ENCODE assay signal across 10 mouse cellular contexts in genomic region chr3:130574652-130575051, GRCm38 (mm10). TPM values are rescaled to one million over a fixed set of nuclear protein-coding genes. Genes with fewer than 3 reads are reported as not detected.
DNase-seq lines count a peak whose midpoint lies in the region; ATAC-seq lines count a peak whose summit lies in the region.
"Had no signal": no experiment of that assay in that cellular context is flagged by ENCODE, and none has a peak within 500 bp of the region (broad histone marks: within the 10 kb centered on the region; RNA-seq: fewer than 3 reads in every experiment).

No protein-coding gene starts in this region.

- H3K9me3 ChIP-seq in forebrain, embryonic 14.5 days (replicated peaks; ENCODE audit: control insufficient read depth, low read length): no peaks in the 10 kb centered on the region
- no peaks in the 10 kb centered on the region for H3K9me3 ChIP-seq in forebrain, embryonic 12.5 days
- no peaks in the 10 kb centered on the region for H3K9me3 ChIP-seq in midbrain, embryonic 14.5 days (ENCODE audit: control insufficient read depth, low read length)
- H3K9me3 ChIP-seq in midbrain, embryonic 10.5 days (replicated peaks): no peaks in the 10 kb centered on the region

- no peak overlapping the region for H3K27ac ChIP-seq in forebrain, embryonic 14.5 days (ENCODE audit: low read depth, low read length)
- no peak overlapping the region for H3K27ac ChIP-seq in forebrain, embryonic 12.5 days
- H3K27ac ChIP-seq in midbrain, embryonic 14.5 days (replicated peaks; ENCODE audit: low read depth, low read length): no peak overlapping the region
- H3K27ac ChIP-seq in midbrain, embryonic 10.5 days (replicated peaks): no peak overlapping the region

- 0 out of 2 replicates have a peak, but pooled peaks have one; percentile 48 for ATAC-seq in forebrain, embryonic 14.5 days
- ATAC-seq in forebrain, embryonic 12.5 days (ENCODE audit: low FRiP score): no peak
- no peak for ATAC-seq in midbrain, embryonic 14.5 days (ENCODE audit: low FRiP score, low TSS enrichment)
- no peak for ATAC-seq in monocyte, adult 5-6 weeks (replicated peaks; ENCODE audit: insufficient number of reproducible peaks, low FRiP score, low TSS enrichment, poor library complexity, severe bottlenecking)

- no peak overlapping the region for H3K4me3 ChIP-seq in forebrain, embryonic 14.5 days (ENCODE audit: low read depth, low read length)
- H3K4me3 ChIP-seq in forebrain, embryonic 12.5 days (replicated peaks): no peak overlapping the region
- H3K4me3 ChIP-seq in midbrain, embryonic 14.5 days (replicated peaks; ENCODE audit: low read depth, low read length): no peak overlapping the region
- no peak overlapping the region for H3K4me3 ChIP-seq in midbrain, embryonic 10.5 days
- H3K4me3 ChIP-seq: myocyte had no signal

- peak; percentile 76 for DNase-seq in forebrain, embryonic 14.5 days (ENCODE audit: low spot score)
- peak; percentile 85 for DNase-seq in midbrain, embryonic 14.5 days
- DNase-seq in midbrain, embryonic 10.5 days (ENCODE audit: low spot score): no peak
- peak; percentile 24 for DNase-seq in c-Kit-positive CD71-positive TER-119-negative erythroid progenitor cells, embryonic 14.5 days (ENCODE audit: low read depth)
- peak; percentile 36 to 66 for DNase-seq in kidney, postnatal 36 days
- peak; percentile 65 for DNase-seq in retina, postnatal 1 day

- no peak overlapping the region for H3K9ac ChIP-seq in forebrain, embryonic 14.5 days (ENCODE audit: low read length)
- H3K9ac ChIP-seq in forebrain, embryonic 12.5 days: no peak overlapping the region
- no peak overlapping the region for H3K9ac ChIP-seq in midbrain, embryonic 14.5 days (replicated peaks; ENCODE audit: low read length)

- H3K4me1 ChIP-seq in forebrain, embryonic 14.5 days (ENCODE audit: control insufficient read depth, insufficient read depth, low read length): no peaks in the 10 kb centered on the region
- no peaks in the 10 kb centered on the region for H3K4me1 ChIP-seq in forebrain, embryonic 12.5 days
- no peaks in the 10 kb centered on the region for H3K4me1 ChIP-seq in midbrain, embryonic 14.5 days (ENCODE audit: control insufficient read depth, insufficient read depth, low read length)
- H3K4me1 ChIP-seq in midbrain, embryonic 10.5 days: no peaks in the 10 kb centered on the region

- H3K36me3 ChIP-seq in forebrain, embryonic 14.5 days (ENCODE audit: control insufficient read depth, insufficient read depth, low read length): no peaks in the 10 kb centered on the region
- no peaks in the 10 kb centered on the region for H3K36me3 ChIP-seq in forebrain, embryonic 12.5 days (replicated peaks)
- H3K36me3 ChIP-seq in midbrain, embryonic 14.5 days (ENCODE audit: control insufficient read depth, insufficient read depth, low read length): no peaks in the 10 kb centered on the region
- no peaks in the 10 kb centered on the region for H3K36me3 ChIP-seq in midbrain, embryonic 10.5 days

- H3K27me3 ChIP-seq in forebrain, embryonic 14.5 days (replicated peaks; ENCODE audit: control insufficient read depth, insufficient read depth, low read length): no peaks in the 10 kb centered on the region
- H3K27me3 ChIP-seq in forebrain, embryonic 12.5 days: no peaks in the 10 kb centered on the region
- H3K27me3 ChIP-seq in midbrain, embryonic 14.5 days (ENCODE audit: control insufficient read depth, insufficient read depth, low read length): no peaks in the 10 kb centered on the region
- no peaks in the 10 kb centered on the region for H3K27me3 ChIP-seq in midbrain, embryonic 10.5 days (ENCODE audit: low read depth, poor library complexity, severe bottlenecking)

- H3K4me2 ChIP-seq in forebrain, embryonic 14.5 days (ENCODE audit: low read length): no peak overlapping the region
- H3K4me2 ChIP-seq in forebrain, embryonic 12.5 days: no peak overlapping the region
- H3K4me2 ChIP-seq in midbrain, embryonic 14.5 days (ENCODE audit: low read length): no peak overlapping the region

- 23% methylated on average over 5 of the region's 5 CpGs for WGBS in forebrain, embryonic 14.5 days
- 25% methylated on average over 5 of the region's 5 CpGs for WGBS in forebrain, embryonic 12.5 days
- WGBS in midbrain, embryonic 14.5 days: 25% methylated on average over 5 of the region's 5 CpGs
- WGBS in midbrain, embryonic 10.5 days: 32% methylated on average over 5 of the region's 5 CpGs

RNA-seq across cellular contexts. Expression of gene Etnppl, which starts 42.6 kb away (rescaled TPM):
- polyA plus RNA-seq in forebrain, embryonic 14.5 days (2014; fragmentation: Nextera tagmentation; extraction: Ambion mirVana): not detected in 2 replicates
- not detected in 2 replicates for polyA plus RNA-seq in forebrain, embryonic 12.5 days (2016; fragmentation: Nextera tagmentation; extraction: Ambion mirVana)
- polyA plus RNA-seq in midbrain, embryonic 14.5 days (2014; fragmentation: Nextera tagmentation; extraction: Ambion mirVana): not detected in 2 replicates
- polyA plus RNA-seq in midbrain, embryonic 10.5 days (2016; fragmentation: Nextera tagmentation; extraction: Ambion mirVana): 0.12 TPM in 1 of 2 replicates, not detected in the other
- not detected in 3 replicates for total RNA-seq in monocyte, adult 5-6 weeks (2017)
- polyA plus RNA-seq: heart, embryonic 14.5 days; myocyte had no signal
